Mouse (Mus musculus): ENCODE results near the gene M6pr.

- TF ChIP-seq CTCF (IDR thresholded peaks at IDR 0.05; ENCODE audit: low read depth, low read length) (no peak), GATA2 (IDR thresholded peaks at IDR 0.05; ENCODE audit: borderline replicate concordance, low read depth, low read length) (no peak), POLR2AphosphoS5 (IDR thresholded peaks at IDR 0.05; ENCODE audit: insufficient replicate concordance, low read depth, low read length) (no peak)
These were observed 48.6 kb downstream of the M6pr start for GRCm38 (mm10) chr6:122357089-122357488.

Data from G1E (cell line).